Mouse (Mus musculus): ENCODE data around the gene Rpl7a. TPM values are rescaled to one million over a fixed set of nuclear protein-coding genes. Genes with fewer than 3 reads are reported as not detected.
A peak's percentile ranks its signal among the peaks of the same experiment; 100 is the strongest.

Gene Rpl7a
- polyA plus RNA-seq, 1 experiment from 2014 or later: 479 TPM

GRCm38 (mm10) chr2:26905936-26906335, 4.6 kb upstream of the Rpl7a start:
- ATAC-seq (ENCODE audit: low read depth): no peak
- Histone ChIP-seq H3K4me1 (replicated peaks) (peaks cover 55% of the 10 kb centered on the region), H3K9me3 (no peaks in the 10 kb centered on the region), H3K27ac (replicated peaks) (no peak overlapping the region), H3K27me3 (no peaks in the 10 kb centered on the region), H3K36me3 (peaks cover 45% of the 10 kb centered on the region), H3K4me3 (no peak overlapping the region), H3K9ac (no peak overlapping the region), H3K4me2 (no peak overlapping the region)
- 93% methylated on average over 2 of the region's 2 CpGs for WGBS

GRCm38 (mm10) chr2:26906431-26906830, 4.1 kb upstream of the Rpl7a start:
- H3K9ac ChIP-seq: no peak overlapping the region
- no peak overlapping the region for H3K4me3 ChIP-seq
- no peak overlapping the region for H3K27ac ChIP-seq (replicated peaks)
- WGBS: 88% methylated on average over 3 of the region's 3 CpGs
- H3K4me1 ChIP-seq (replicated peaks): peaks cover 50% of the 10 kb centered on the region
- no peak overlapping the region for H3K4me2 ChIP-seq
- ATAC-seq (ENCODE audit: low read depth): no peak
- peaks cover 46% of the 10 kb centered on the region for H3K36me3 ChIP-seq
- no peaks in the 10 kb centered on the region for H3K27me3 ChIP-seq
- no peaks in the 10 kb centered on the region for H3K9me3 ChIP-seq

GRCm38 (mm10) chr2:26907109-26907508, 3.5 kb upstream of the Rpl7a start:
- no peak overlapping the region for H3K27ac ChIP-seq (replicated peaks)
- H3K27me3 ChIP-seq: no peaks in the 10 kb centered on the region
- H3K9ac ChIP-seq: 0 out of 2 replicates have a peak overlapping the region, but pooled peaks have one; percentile 90
- H3K4me2 ChIP-seq: no peak overlapping the region
- peaks cover 53% of the 10 kb centered on the region for H3K36me3 ChIP-seq
- H3K4me1 ChIP-seq (replicated peaks): peaks cover 50% of the 10 kb centered on the region
- H3K9me3 ChIP-seq: no peaks in the 10 kb centered on the region
- no peak for ATAC-seq (ENCODE audit: low read depth)
- WGBS: 62% methylated on average over 4 of the region's 4 CpGs
- no peak overlapping the region for H3K4me3 ChIP-seq

- Histone ChIP-seq H3K9ac (peak overlapping the region; percentile 90), H3K27ac (replicated peaks) (no peak overlapping the region), H3K4me1 (replicated peaks) (peaks cover 49% of the 10 kb centered on the region), H3K9me3 (no peaks in the 10 kb centered on the region), H3K36me3 (peaks cover 70% of the 10 kb centered on the region), H3K4me2 (peak overlapping the region; percentile 89), H3K4me3 (peak overlapping the region; percentile 96), H3K27me3 (no peaks in the 10 kb centered on the region)
- WGBS: 87% methylated on average over 18 of the region's 18 CpGs
- ATAC-seq (ENCODE audit: low read depth): no peak
Observed at GRCm38 (mm10) chr2:26908710-26909386, 1.7 kb upstream of the Rpl7a start.

GRCm38 (mm10) chr2:26909387-26909784, 1.2 kb upstream of the Rpl7a start:
- Histone ChIP-seq H3K9me3 (no peaks in the 10 kb centered on the region), H3K4me3 (peak overlapping the region; percentile 96), H3K4me2 (peak overlapping the region; percentile 89), H3K36me3 (peaks cover 72% of the 10 kb centered on the region), H3K27ac (replicated peaks) (peak overlapping the region; percentile 83; the same call in 1 of the 2 replicates), H3K9ac (peak overlapping the region; percentile 90), H3K4me1 (replicated peaks) (peaks cover 46% of the 10 kb centered on the region), H3K27me3 (no peaks in the 10 kb centered on the region)
- no peak for ATAC-seq (ENCODE audit: low read depth)

GRCm38 (mm10) chr2:26910994-26911765, 616 bp downstream of the Rpl7a start:
- WGBS: under 1% methylated on average over 37 of the region's 37 CpGs
- H3K4me1 ChIP-seq (replicated peaks): peaks cover 61% of the 10 kb centered on the region
- H3K9me3 ChIP-seq: no peaks in the 10 kb centered on the region
- peak overlapping the region; percentile 100 for H3K4me2 ChIP-seq
- H3K27ac ChIP-seq (replicated peaks): peak overlapping the region; percentile 93
- no peaks in the 10 kb centered on the region for H3K27me3 ChIP-seq
- peak overlapping the region; percentile 96 for H3K4me3 ChIP-seq
- H3K36me3 ChIP-seq: peaks cover 59% of the 10 kb centered on the region
- ATAC-seq (ENCODE audit: low read depth): peak; percentile 57
- H3K9ac ChIP-seq: peak overlapping the region; percentile 99

GRCm38 (mm10) chr2:26912253-26912770, 1.7 kb downstream of the Rpl7a start:
- peak overlapping the region; percentile 96 for H3K4me3 ChIP-seq
- peaks cover 48% of the 10 kb centered on the region for H3K36me3 ChIP-seq
- H3K4me2 ChIP-seq: peak overlapping the region; percentile 100
- H3K27me3 ChIP-seq: no peaks in the 10 kb centered on the region
- no peak for ATAC-seq (ENCODE audit: low read depth)
- WGBS: 74% methylated on average over 5 of the region's 5 CpGs
- H3K27ac ChIP-seq (replicated peaks): 0 out of 2 replicates have a peak overlapping the region, but pooled peaks have one; percentile 93
- no peaks in the 10 kb centered on the region for H3K9me3 ChIP-seq
- H3K9ac ChIP-seq: peak overlapping the region; percentile 99
- peaks cover 64% of the 10 kb centered on the region for H3K4me1 ChIP-seq (replicated peaks)

GRCm38 (mm10) chr2:26913416-26914147, 3.0 kb downstream of the Rpl7a start:
- Histone ChIP-seq H3K9ac (no peak overlapping the region), H3K4me1 (replicated peaks) (peaks cover 64% of the 10 kb centered on the region), H3K4me3 (no peak overlapping the region), H3K27me3 (no peaks in the 10 kb centered on the region), H3K36me3 (peaks cover 43% of the 10 kb centered on the region), H3K27ac (replicated peaks) (no peak overlapping the region), H3K9me3 (no peaks in the 10 kb centered on the region), H3K4me2 (no peak overlapping the region)
- 83% methylated on average over 17 of the region's 17 CpGs for WGBS
- ATAC-seq (ENCODE audit: low read depth): no peak

GRCm38 (mm10) chr2:26914148-26914941, 3.8 kb downstream of the Rpl7a start:
- no peak overlapping the region for H3K27ac ChIP-seq (replicated peaks)
- WGBS: 55% methylated on average over 8 of the region's 8 CpGs
- no peak overlapping the region for H3K9ac ChIP-seq
- H3K4me3 ChIP-seq: no peak overlapping the region
- ATAC-seq (ENCODE audit: low read depth): no peak
- H3K9me3 ChIP-seq: no peaks in the 10 kb centered on the region
- peaks cover 56% of the 10 kb centered on the region for H3K4me1 ChIP-seq (replicated peaks)
- peaks cover 49% of the 10 kb centered on the region for H3K36me3 ChIP-seq
- peak overlapping the region; percentile 98 for H3K4me2 ChIP-seq
- no peaks in the 10 kb centered on the region for H3K27me3 ChIP-seq

- peak; percentile 78 for ATAC-seq (ENCODE audit: low read depth)
- peaks cover 67% of the 10 kb centered on the region for H3K36me3 ChIP-seq
- peak within 1 kb of the TSS; percentile 85 for H3K9ac ChIP-seq
- peak within 1 kb of the TSS; percentile 80 for H3K27ac ChIP-seq (replicated peaks)
- peaks cover 50% of the 10 kb centered on the region for H3K4me1 ChIP-seq (replicated peaks)
- no peaks in the 10 kb centered on the region for H3K9me3 ChIP-seq
- peak within 1 kb of the TSS; percentile 98 for H3K4me2 ChIP-seq
- H3K27me3 ChIP-seq: no peaks in the 10 kb centered on the region
- 1% methylated on average over 47 of the region's 47 CpGs for WGBS
- H3K4me3 ChIP-seq: peak within 1 kb of the TSS; percentile 83
Observed at GRCm38 (mm10) chr2:26915927-26916728, 5.6 kb downstream of the Rpl7a start, which contains the start of the genes Surf2 and Surf1. Gene Surf2 (plus strand): TSS chr2:26916367. Gene Surf1 (minus strand): TSS chr2:26916530.

Measured in neural tube, embryonic 13.5 days (tissue).